Mouse (Mus musculus): ENCODE measurements around the gene Ccer2.

Gene Ccer2

GRCm38 (mm10) chr7:28758623-28759022, 2.6 kb downstream of the Ccer2 start:
- DNase-seq = no peak

- no peak for DNase-seq
Measured at GRCm38 (mm10) chr7:28761907-28762306, 5.9 kb downstream of the Ccer2 start.

GRCm38 (mm10) chr7:28765211-28765610, 9.2 kb downstream of the Ccer2 start:
- DNase-seq = no peak

- DNase-seq = peak; percentile 88 to 95
Measured at GRCm38 (mm10) chr7:28766173-28766879, 10.4 kb downstream of the Ccer2 start, which contains the start of gene Sirt2. Gene Sirt2, plus strand, starts transcription at chr7:28766735.

GRCm38 (mm10) chr7:28766910-28767309, 10.9 kb downstream of the Ccer2 start:
- DNase-seq = no peak

GRCm38 (mm10) chr7:28767462-28767965, 11.5 kb downstream of the Ccer2 start, which contains the start of gene Nfkbib:
Gene Nfkbib, minus strand, starts transcription at chr7:28767512.
- DNase-seq = no peak

- DNase-seq = no peak
Measured at GRCm38 (mm10) chr7:28769414-28769958, 13.5 kb downstream of the Ccer2 start.

GRCm38 (mm10) chr7:28770309-28770708, 14.3 kb downstream of the Ccer2 start:
- no peak for DNase-seq

- DNase-seq = no peak
Measured at GRCm38 (mm10) chr7:28771867-28772266, 15.9 kb downstream of the Ccer2 start.

GRCm38 (mm10) chr7:28773163-28773562, 17.2 kb downstream of the Ccer2 start:
- no peak for DNase-seq

- DNase-seq = no peak
Measured at GRCm38 (mm10) chr7:28774164-28774563, 18.2 kb downstream of the Ccer2 start.

- no peak for DNase-seq
Measured at GRCm38 (mm10) chr7:28775129-28775528, 19.2 kb downstream of the Ccer2 start.

GRCm38 (mm10) chr7:28778825-28779224, 22.9 kb downstream of the Ccer2 start:
- no peak for DNase-seq

- peak; percentile 74 to 93 for DNase-seq
Measured at GRCm38 (mm10) chr7:28780067-28780658, 24.2 kb downstream of the Ccer2 start.

- DNase-seq = peak in 1 of 2 experiments; percentile 46
Measured at GRCm38 (mm10) chr7:28780857-28781256, 24.9 kb downstream of the Ccer2 start.

GRCm38 (mm10) chr7:28781261-28781663, 25.3 kb downstream of the Ccer2 start:
- DNase-seq = peak; percentile 62 to 64

- no peak for DNase-seq
Measured at GRCm38 (mm10) chr7:28785161-28785560, 29.2 kb downstream of the Ccer2 start.

GRCm38 (mm10) chr7:28787884-28788283, 31.9 kb downstream of the Ccer2 start:
- peak in 1 of 2 experiments; percentile 34 for DNase-seq

- DNase-seq = peak; percentile 84 to 89
Measured at GRCm38 (mm10) chr7:28788307-28789195, 32.6 kb downstream of the Ccer2 start, which contains the start of gene Rinl. Gene Rinl, plus strand, starts transcription at chr7:28788969.

GRCm38 (mm10) chr7:28789235-28789634, 33.3 kb downstream of the Ccer2 start:
- no peak for DNase-seq

- no peak for DNase-seq
Measured at GRCm38 (mm10) chr7:28790066-28790806, 34.3 kb downstream of the Ccer2 start.

- no peak for DNase-seq
Measured at GRCm38 (mm10) chr7:28791706-28792105, 35.7 kb downstream of the Ccer2 start.
